Mouse (Mus musculus) kidney, adult 2 months (tissue): Measurements from ENCODE around the gene Pdzrn3.

Experiments used
- CTCF ChIP-seq: fragments of 200-500 bp; conservative IDR thresholded peaks from 2 replicates; pipeline ENCODE4 v1.5.1; 2011; ENCODE audit warnings: low read depth, mild to moderate bottlenecking, control low read depth, low read length, moderate library complexity, mixed read lengths; ENCODE audit not compliant: insufficient read depth, insufficient read length
- POLR2A ChIP-seq: fragments of 200-500 bp; IDR thresholded peaks from one replicate; pipeline ENCODE4 v1.6.1; 2011; ENCODE audit warnings: low read depth, low read length, control low read depth

GRCm38 (mm10) chr6:101289428-101289827 is 88.3 kb downstream of the Pdzrn3 start:
- no peak for TF ChIP-seq CTCF
- no peak for TF ChIP-seq POLR2A
